Mouse (Mus musculus) spleen, postnatal 10 days (tissue): ENCODE measurements around the gene Il18r1.
A peak's percentile ranks its signal among the peaks of the same experiment; 100 is the strongest.

ENCODE experiments used
- DNase-seq, 2 experiments: peaks; one replicate each; pipeline ENCODE4 v3.0.0; 2021 to 2022; ENCODE audit warnings: low spot score in 2 of 2

The Il18r1 gene

GRCm38 (mm10) chr1:40465477-40466430, at the start of gene Il18r1:
TSS of gene Il18r1 (plus strand) at chr1:40465552.
- peak; percentile 21 to 48 for DNase-seq

- DNase-seq: no peak
Observed at GRCm38 (mm10) chr1:40417034-40417433, 48.3 kb upstream of the Il18r1 start.

DNA sequence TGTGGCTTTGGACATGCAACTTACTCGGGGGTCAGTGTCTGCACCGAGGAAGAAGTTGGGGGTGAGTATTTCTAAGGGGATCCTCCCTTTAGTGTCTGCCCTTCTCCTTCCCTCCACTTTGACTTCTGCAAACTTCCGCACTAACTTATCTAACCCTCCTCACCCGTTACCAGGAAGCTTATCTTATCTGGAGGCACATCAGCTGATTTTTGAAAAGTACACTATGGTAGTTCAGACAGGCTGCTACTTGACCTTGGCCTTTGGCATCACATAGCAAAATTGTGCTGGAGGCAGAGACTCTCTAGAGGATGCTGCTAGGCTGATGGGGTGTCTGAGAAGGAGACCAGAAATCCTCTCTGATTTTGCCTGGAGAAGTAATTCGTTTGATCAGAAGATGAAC, 46.8 kb upstream of the Il18r1 start:
- no peak for DNase-seq

- DNase-seq: no peak
Observed at GRCm38 (mm10) chr1:40423892-40424291, 41.5 kb upstream of the Il18r1 start.

DNA sequence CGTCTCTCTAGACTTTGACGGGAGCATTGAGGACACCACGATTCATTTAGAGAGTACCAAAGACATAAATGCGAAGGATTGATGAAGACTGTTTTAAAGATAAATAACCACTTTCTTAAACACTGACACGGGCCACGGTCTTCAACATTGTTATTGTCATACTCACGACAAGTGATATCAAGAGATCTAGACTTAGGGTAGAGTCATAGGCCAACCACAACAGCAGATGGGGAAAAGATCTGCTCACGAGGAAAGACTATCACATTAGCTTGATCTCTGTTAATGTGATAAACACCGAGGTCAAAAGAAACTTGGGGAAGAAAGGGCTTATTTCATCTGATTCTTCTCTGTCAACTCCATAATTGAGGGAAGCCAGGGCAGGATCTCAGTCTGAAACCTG, 38.1 kb upstream of the Il18r1 start:
- no peak for DNase-seq

DNA sequence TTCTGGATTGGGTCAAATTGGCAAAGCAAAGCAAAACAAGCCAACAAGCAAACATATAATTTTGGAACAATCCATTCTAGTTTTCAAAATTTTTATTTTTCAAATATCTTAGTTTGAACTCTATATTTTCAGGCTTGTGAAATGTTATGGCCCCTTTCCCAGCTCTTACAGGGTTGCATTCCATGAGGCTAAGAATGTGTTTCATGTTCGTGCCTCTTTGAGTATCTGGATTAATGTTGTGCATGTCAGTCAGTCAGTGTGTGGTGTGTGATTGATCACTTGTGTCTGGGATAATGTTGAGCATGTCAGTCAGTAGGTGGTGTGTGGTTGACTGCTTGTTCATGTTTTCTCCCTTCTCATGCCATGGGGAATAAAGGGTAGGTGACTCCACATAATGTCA, 37.5 kb upstream of the Il18r1 start:
- DNase-seq: no peak

DNA sequence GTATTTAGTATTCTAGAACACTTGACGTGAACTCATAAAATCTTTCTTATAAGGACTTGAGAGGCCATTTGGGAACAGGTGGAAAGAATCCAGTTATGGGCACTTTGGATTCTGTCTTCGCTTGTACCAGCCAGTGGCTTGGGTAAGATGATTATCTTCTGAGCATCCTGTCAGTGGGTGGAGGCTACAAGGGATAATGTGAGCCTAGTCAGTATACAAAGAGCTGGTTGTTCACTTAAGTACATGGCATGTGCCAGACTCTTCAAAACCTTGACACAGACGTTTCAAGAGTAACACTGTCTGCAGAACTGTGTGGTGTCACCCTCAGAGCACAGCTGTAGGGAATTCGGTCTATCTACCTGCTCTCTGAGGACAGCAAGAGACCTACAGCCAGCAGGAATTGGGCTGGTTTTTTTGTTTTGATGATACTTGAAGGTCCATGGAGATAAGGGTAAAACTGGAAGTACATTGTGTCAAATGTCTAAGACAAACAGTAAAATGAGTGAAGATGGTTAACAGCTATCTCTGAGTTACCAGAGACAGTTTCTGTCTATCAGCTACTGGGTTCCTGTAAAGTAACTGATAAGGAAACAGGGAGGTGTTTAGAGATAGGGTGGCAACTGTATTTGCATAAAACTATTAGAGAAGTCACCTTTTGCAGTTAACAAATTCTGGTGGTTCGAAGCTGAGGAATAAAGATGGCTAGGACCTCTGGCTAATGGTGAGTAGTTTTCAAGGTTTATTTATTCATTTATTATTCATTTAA, 36.3 kb upstream of the Il18r1 start, which contains the start of gene Il1rl1:
Gene Il1rl1 (plus strand): TSS at position 661 of the 766 bp plus-strand sequence.
- DNase-seq: peak in 1 of 2 experiments; percentile 13

GRCm38 (mm10) chr1:40430143-40430834, 35.1 kb upstream of the Il18r1 start:
- DNase-seq: no peak

- no peak for DNase-seq
Observed at GRCm38 (mm10) chr1:40432169-40432568, 33.2 kb upstream of the Il18r1 start.

- no peak for DNase-seq
Observed at GRCm38 (mm10) chr1:40435936-40436335, 29.4 kb upstream of the Il18r1 start.

DNA sequence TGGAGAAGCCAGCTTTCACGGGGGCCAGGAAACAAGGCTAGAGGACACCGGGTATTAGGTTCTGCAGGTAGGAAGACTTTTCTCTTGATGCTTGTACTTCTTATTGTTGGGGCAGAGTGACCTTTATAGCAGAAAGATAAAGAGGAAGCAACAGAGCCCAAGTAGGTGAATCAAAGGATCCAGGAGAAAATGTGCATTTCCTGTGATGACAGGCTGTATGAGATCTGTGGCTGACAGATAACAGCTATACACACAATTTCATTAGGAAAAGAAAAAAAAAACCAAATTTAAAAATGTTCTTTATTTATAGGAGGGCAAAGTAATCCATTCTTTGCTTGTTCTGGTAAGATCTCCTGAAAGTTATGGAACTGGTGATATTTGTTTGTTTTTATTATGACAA, 28.0 kb upstream of the Il18r1 start:
- DNase-seq: no peak

GRCm38 (mm10) chr1:40439504-40439903, 25.8 kb upstream of the Il18r1 start:
- no peak for DNase-seq

- no peak for DNase-seq
Observed at GRCm38 (mm10) chr1:40444800-40445199, 20.6 kb upstream of the Il18r1 start.

- no peak for DNase-seq
Observed at GRCm38 (mm10) chr1:40467306-40467705, 2.0 kb downstream of the Il18r1 start.

DNA sequence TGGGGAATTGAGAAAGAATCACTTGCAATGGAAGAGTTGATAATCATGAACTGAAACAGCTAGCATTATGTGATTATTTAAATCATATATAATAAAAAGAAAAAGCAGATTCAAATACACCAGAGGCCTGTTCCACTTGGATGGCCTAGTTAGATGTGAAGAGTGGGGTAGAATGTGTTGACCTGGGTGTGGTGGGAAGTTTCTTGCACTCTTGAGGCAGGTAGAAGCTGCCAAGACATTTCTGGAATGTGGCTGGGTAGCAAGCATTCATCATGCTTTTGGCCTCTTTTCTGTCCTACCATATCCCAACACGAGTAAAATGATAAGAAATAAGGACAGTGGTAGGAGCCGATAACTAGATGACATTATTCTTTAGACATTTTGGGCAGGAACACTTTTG, 3.5 kb downstream of the Il18r1 start:
- no peak for DNase-seq

GRCm38 (mm10) chr1:40469900-40470299, 4.5 kb downstream of the Il18r1 start:
- no peak for DNase-seq

- no peak for DNase-seq
Observed at GRCm38 (mm10) chr1:40472401-40472800, 7.0 kb downstream of the Il18r1 start.

DNA sequence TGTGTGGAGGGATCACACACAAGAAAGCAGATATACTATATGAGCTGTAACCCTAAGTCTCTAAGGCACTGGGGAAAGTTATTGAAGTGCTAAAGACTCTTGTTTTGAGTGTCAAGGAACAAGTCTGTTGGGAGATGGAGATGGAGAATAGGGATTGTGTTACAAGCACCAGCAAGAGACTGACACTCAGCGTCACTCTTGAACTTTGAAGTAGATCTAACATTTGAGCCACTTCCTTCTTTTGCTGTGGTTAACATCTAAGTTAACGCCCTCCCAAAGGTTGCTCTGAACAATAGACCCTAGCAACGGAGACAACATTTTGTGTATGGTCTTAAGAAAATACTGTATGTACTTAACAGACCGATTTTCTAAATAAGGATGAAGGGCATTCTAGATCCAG, 8.3 kb downstream of the Il18r1 start:
- DNase-seq: no peak

DNA sequence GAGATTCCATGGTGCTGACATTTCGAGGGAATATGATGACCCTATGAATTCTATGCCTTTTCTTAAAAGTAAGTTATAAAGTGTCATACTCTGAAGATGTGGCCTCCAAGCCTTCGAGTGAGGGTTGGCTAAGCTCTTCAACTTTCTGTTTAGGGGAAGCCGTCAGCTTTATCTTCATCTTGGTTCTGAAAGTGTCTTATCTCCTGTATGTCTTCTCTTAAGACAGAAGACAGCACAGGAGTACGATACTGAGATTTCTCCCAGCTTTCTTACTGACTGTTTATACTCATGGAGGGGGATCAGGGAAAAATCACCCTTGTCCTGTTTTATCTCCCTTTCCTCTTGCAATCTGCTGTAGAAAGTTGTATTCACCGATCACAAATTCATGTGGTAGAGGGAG, 9.0 kb downstream of the Il18r1 start:
- no peak for DNase-seq

GRCm38 (mm10) chr1:40475697-40476096, 10.3 kb downstream of the Il18r1 start:
- DNase-seq: no peak

GRCm38 (mm10) chr1:40476756-40477155, 11.4 kb downstream of the Il18r1 start:
- no peak for DNase-seq

DNA sequence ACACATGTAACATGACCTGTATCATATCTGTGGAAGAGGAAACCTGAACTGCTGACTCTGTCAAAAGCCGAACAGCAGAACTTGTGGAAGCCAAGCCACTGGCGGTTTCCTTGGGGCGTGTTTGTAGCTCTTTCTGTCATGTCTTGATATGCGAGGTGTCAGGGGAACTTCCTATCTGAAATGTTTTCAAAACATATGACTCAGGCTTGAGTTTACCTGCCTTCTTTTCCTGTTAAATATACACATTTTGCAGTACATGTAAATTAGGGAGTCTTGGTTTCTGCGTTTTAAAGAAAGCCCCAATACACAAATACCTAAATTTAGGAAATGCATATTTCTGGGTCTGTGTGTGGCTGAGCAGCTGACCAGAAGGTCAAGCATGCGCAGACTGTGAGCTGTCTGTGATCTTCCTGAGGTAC, 14.2 kb downstream of the Il18r1 start:
- no peak for DNase-seq
